In genomic region chr7:49477076-49477975, GRCm38 (mm10) we compare ENCODE assay signal across 12 mouse cellular contexts.
DNase-seq lines count a peak whose midpoint lies in the region; ATAC-seq and TF ChIP-seq lines count a peak whose summit lies in the region.
"Had no signal": no experiment of that assay in that cellular context is flagged by ENCODE, and none has a peak within 500 bp of the region (broad histone marks: within the 10 kb centered on the region; RNA-seq: fewer than 3 reads in every experiment).

No protein-coding gene starts in this region.

- no peak overlapping the region for H3K4me2 ChIP-seq in heart, embryonic 14.5 days (ENCODE audit: low read length)
- H3K4me2 ChIP-seq in embryonic facial prominence, embryonic 15.5 days (replicated peaks), result no peak overlapping the region
- no peak overlapping the region for H3K4me2 ChIP-seq in liver, embryonic 11.5 days
- H3K4me2 ChIP-seq: midbrain, embryonic 13.5 days had no signal

- no peaks in the 10 kb centered on the region for H3K36me3 ChIP-seq in heart, embryonic 14.5 days (ENCODE audit: control insufficient read depth, insufficient read depth, low read length)
- no peaks in the 10 kb centered on the region; the same call in 1 of the 2 replicates for H3K36me3 ChIP-seq in embryonic facial prominence, embryonic 15.5 days
- no peaks in the 10 kb centered on the region for H3K36me3 ChIP-seq in liver, embryonic 11.5 days (ENCODE audit: control insufficient read depth, insufficient read depth, low read length)
- H3K36me3 ChIP-seq: forebrain, embryonic 10.5 days; midbrain, embryonic 13.5 days had no signal

- 63% methylated on average over 9 of the region's 9 CpGs for WGBS in heart, embryonic 14.5 days
- whole genome bisulfite sequencing in embryonic facial prominence, embryonic 15.5 days, result 75% methylated on average over 9 of the region's 9 CpGs
- WGBS in liver, embryonic 11.5 days, result 64% methylated on average over 9 of the region's 9 CpGs
- 91% methylated on average over 9 of the region's 9 CpGs for WGBS in cerebellum, adult 2 months

- no peaks in the 10 kb centered on the region for H3K9me3 ChIP-seq in heart, embryonic 14.5 days (ENCODE audit: control insufficient read depth, low read length)
- H3K9me3 ChIP-seq in embryonic facial prominence, embryonic 15.5 days (replicated peaks), result no peaks in the 10 kb centered on the region
- H3K9me3 ChIP-seq in liver, embryonic 11.5 days (ENCODE audit: control insufficient read depth, low read length), result no peaks in the 10 kb centered on the region
- H3K9me3 ChIP-seq: forebrain, embryonic 10.5 days; hindbrain, embryonic 10.5 days; midbrain, embryonic 13.5 days had no signal

- no peak for DNase-seq in heart, adult 18-20 months
- peak; percentile 82 for DNase-seq in kidney, adult 9 months
- no peak for DNase-seq in liver, embryonic 11.5 days (ENCODE audit: low spot score)
- DNase-seq in spleen, adult 12 weeks (ENCODE audit: low spot score), result no peak
- no peak for DNase-seq in cerebellum, adult 2 months
- DNase-seq: adrenal gland, adult 8-10 months had no signal

- H3K27me3 ChIP-seq in heart, embryonic 14.5 days (ENCODE audit: control insufficient read depth, insufficient read depth, low read length), result no peaks in the 10 kb centered on the region
- H3K27me3 ChIP-seq in embryonic facial prominence, embryonic 15.5 days, result no peaks in the 10 kb centered on the region
- H3K27me3 ChIP-seq in liver, embryonic 11.5 days (replicated peaks; ENCODE audit: control insufficient read depth, insufficient read depth, low read length), result no peaks in the 10 kb centered on the region; the same call in 1 of the 2 replicates
- H3K27me3 ChIP-seq in cerebellum, adult 2 months (ENCODE audit: control insufficient read depth, insufficient read depth, low read length), result no peaks in the 10 kb centered on the region

- H3K27ac ChIP-seq in heart, embryonic 14.5 days (replicated peaks in 1 of 2; ENCODE audit: control insufficient read depth in 1 of 2, insufficient read depth in 1 of 2, low read depth in 2 of 2, low read length in 2 of 2), result peak overlapping the region; percentile 17 to 34; a peak in 1 of 4 replicates
- H3K27ac ChIP-seq in embryonic facial prominence, embryonic 15.5 days (replicated peaks), result peak overlapping the region; percentile 40; the same call in 1 of the 2 replicates
- H3K27ac ChIP-seq in liver, embryonic 11.5 days (ENCODE audit: low read depth, low read length), result peak overlapping the region; percentile 58; the same call in 1 of the 2 replicates
- H3K27ac ChIP-seq in cerebellum, adult 2 months (ENCODE audit: insufficient read depth, low read length), result no peak overlapping the region
- H3K27ac ChIP-seq: forebrain, embryonic 10.5 days; hindbrain, embryonic 10.5 days; midbrain, embryonic 13.5 days had no signal

- H3K4me3 ChIP-seq in heart, embryonic 14.5 days (ENCODE audit: control insufficient read depth in 1 of 2, insufficient read depth in 1 of 2, low read depth in 1 of 2, low read length in 2 of 2), result no peak overlapping the region
- no peak overlapping the region for H3K4me3 ChIP-seq in embryonic facial prominence, embryonic 15.5 days (replicated peaks)
- H3K4me3 ChIP-seq in liver, embryonic 11.5 days (ENCODE audit: low read depth, low read length), result no peak overlapping the region
- no peak overlapping the region for H3K4me3 ChIP-seq in cerebellum, adult 2 months (replicated peaks; ENCODE audit: insufficient read depth, low read depth, low read length)
- H3K4me3 ChIP-seq: forebrain, embryonic 10.5 days; hindbrain, embryonic 10.5 days; midbrain, embryonic 13.5 days had no signal

- no peak for TF ChIP-seq POLR2A in cerebellum, adult 2 months (IDR thresholded peaks at IDR 0.05; ENCODE audit: borderline replicate concordance, insufficient read depth, low read length)

- peaks cover 28 to 43% of the 10 kb centered on the region in 2 experiments for H3K4me1 ChIP-seq in heart, embryonic 14.5 days (ENCODE audit: control insufficient read depth in 2 of 2, insufficient read depth in 2 of 2, low read length in 2 of 2)
- H3K4me1 ChIP-seq in embryonic facial prominence, embryonic 15.5 days, result peaks cover 19% of the 10 kb centered on the region
- peaks cover 11% of the 10 kb centered on the region for H3K4me1 ChIP-seq in liver, embryonic 11.5 days (replicated peaks; ENCODE audit: control insufficient read depth, insufficient read depth, low read length)
- H3K4me1 ChIP-seq in cerebellum, adult 2 months (ENCODE audit: control insufficient read depth, insufficient read depth, low read length), result no peaks in the 10 kb centered on the region
- H3K4me1 ChIP-seq: midbrain, embryonic 13.5 days had no signal

- no peak for ATAC-seq in heart, embryonic 14.5 days (ENCODE audit: insufficient number of reproducible peaks, insufficient read depth, low FRiP score, low read depth)
- ATAC-seq in embryonic facial prominence, embryonic 15.5 days (ENCODE audit: insufficient number of reproducible peaks, low FRiP score, low TSS enrichment, low read depth), result no peak
- ATAC-seq in liver, embryonic 11.5 days (replicated peaks; ENCODE audit: low FRiP score), result no peak
- ATAC-seq in activated CD4-positive, CD25-positive, alpha-beta regulatory T cell, adult 4 months, result no peak
- ATAC-seq: midbrain, embryonic 13.5 days had no signal

- TF ChIP-seq CTCF in cerebellum, adult 2 months (IDR thresholded peaks at IDR 0.05; ENCODE audit: borderline replicate concordance, insufficient read depth, low read depth, low read length), result no peak

- H3K9ac ChIP-seq in heart, embryonic 14.5 days (ENCODE audit: low read length), result peak overlapping the region; percentile 34; the same call in 1 of the 2 replicates
- H3K9ac ChIP-seq in embryonic facial prominence, embryonic 15.5 days, result no peak overlapping the region
- H3K9ac ChIP-seq in liver, embryonic 11.5 days (ENCODE audit: low read depth, low read length), result no peak overlapping the region
- H3K9ac ChIP-seq: midbrain, embryonic 13.5 days had no signal
